Mouse (Mus musculus) cerebellum, adult 8-10 months (tissue): ENCODE data around the gene Tram2.

ENCODE experiments used
- DNase-seq: peaks from one replicate; pipeline ENCODE4 v3.0.0; 2022

Gene Tram2

GRCm38 (mm10) chr1:21067536-21068221 lies 11.3 kb downstream of the Tram2 start:
- DNase-seq = no peak

GRCm38 (mm10) chr1:21064153-21064552 lies 14.9 kb downstream of the Tram2 start:
- no peak for DNase-seq

- DNase-seq = no peak
Observed at GRCm38 (mm10) chr1:21059385-21060109, 19.5 kb downstream of the Tram2 start.

- no peak for DNase-seq
Observed at GRCm38 (mm10) chr1:21053009-21053408, 26.0 kb downstream of the Tram2 start.

GRCm38 (mm10) chr1:21052608-21053007 lies 26.4 kb downstream of the Tram2 start:
- no peak for DNase-seq

GRCm38 (mm10) chr1:21052132-21052545 lies 26.9 kb downstream of the Tram2 start:
- no peak for DNase-seq

GRCm38 (mm10) chr1:21049005-21049404 lies 30.0 kb downstream of the Tram2 start:
- no peak for DNase-seq

GRCm38 (mm10) chr1:21048402-21048801 lies 30.6 kb downstream of the Tram2 start:
- DNase-seq = no peak

GRCm38 (mm10) chr1:21042461-21042860 lies 36.6 kb downstream of the Tram2 start:
- DNase-seq = no peak

- no peak for DNase-seq
Observed at GRCm38 (mm10) chr1:21040610-21041326, 38.3 kb downstream of the Tram2 start.

GRCm38 (mm10) chr1:21040173-21040572 lies 38.9 kb downstream of the Tram2 start:
- no peak for DNase-seq

GRCm38 (mm10) chr1:21039564-21039963 lies 39.5 kb downstream of the Tram2 start:
- no peak for DNase-seq

GRCm38 (mm10) chr1:21037881-21038601 lies 41.0 kb downstream of the Tram2 start:
- DNase-seq = no peak

GRCm38 (mm10) chr1:21035878-21036277 lies 43.2 kb downstream of the Tram2 start:
- DNase-seq = no peak

- no peak for DNase-seq
Observed at GRCm38 (mm10) chr1:21033792-21034119, 45.3 kb downstream of the Tram2 start.

GRCm38 (mm10) chr1:21033065-21033791 lies 45.8 kb downstream of the Tram2 start:
- no peak for DNase-seq

- DNase-seq = no peak
Observed at GRCm38 (mm10) chr1:21031650-21032049, 47.4 kb downstream of the Tram2 start.

- no peak for DNase-seq
Observed at GRCm38 (mm10) chr1:21029000-21029399, 50.0 kb downstream of the Tram2 start.

- DNase-seq = no peak
Observed at GRCm38 (mm10) chr1:21026534-21026933, 52.5 kb downstream of the Tram2 start.

- no peak for DNase-seq
Observed at GRCm38 (mm10) chr1:21025203-21025602, 53.8 kb downstream of the Tram2 start.

GRCm38 (mm10) chr1:21023101-21023500 lies 55.9 kb downstream of the Tram2 start:
- no peak for DNase-seq

GRCm38 (mm10) chr1:21014463-21014862 lies 64.6 kb downstream of the Tram2 start:
- DNase-seq = no peak
